Mouse (Mus musculus) C2C12 (cell line): Measurements from ENCODE around the gene 1700123O20Rik. TPM values are rescaled to one million over a fixed set of nuclear protein-coding genes. Genes with fewer than 3 reads are reported as not detected.

ENCODE experiments used
- H3K27me3 ChIP-seq: one replicate; pipeline ENCODE4 v1.6.1; 2011; ENCODE audit not compliant: control insufficient read depth, insufficient read depth, insufficient read length
- H3K36me3 ChIP-seq: one replicate; pipeline ENCODE4 v1.6.1; 2011; ENCODE audit not compliant: control insufficient read depth, insufficient read depth
- H3K4me3 ChIP-seq: one replicate; pipeline ENCODE4 v1.5.1; 2011; ENCODE audit warnings: mild to moderate bottlenecking, control low read depth; ENCODE audit not compliant: poor library complexity, insufficient read depth, severe bottlenecking
- H3K79me2 ChIP-seq: one replicate; pipeline ENCODE4 v1.6.1; 2011; ENCODE audit not compliant: control insufficient read depth, insufficient read depth
- H3K79me3 ChIP-seq: one replicate; pipeline ENCODE4 v1.6.1; 2011; ENCODE audit warnings: low read depth, control low read depth
- H3ac ChIP-seq: one replicate; pipeline ENCODE3; 2011; ENCODE audit warnings: low read depth; ENCODE audit not compliant: control insufficient read depth, insufficient read length
- CEBPB ChIP-seq: IDR thresholded peaks from one replicate; pipeline ENCODE4 v1.6.1; 2011; ENCODE audit warnings: low read depth, mild to moderate bottlenecking, control low read depth, moderate library complexity
- CTCF ChIP-seq: IDR thresholded peaks from one replicate; pipeline ENCODE4 v1.5.1; 2011; ENCODE audit not compliant: control insufficient read depth, insufficient read depth, insufficient read length
- FOSL1 ChIP-seq: IDR thresholded peaks from one replicate; pipeline ENCODE4 v1.8.0; 2011; ENCODE audit warnings: mild to moderate bottlenecking, low read length; ENCODE audit not compliant: poor library complexity, insufficient read depth, severe bottlenecking
- MAX ChIP-seq: IDR thresholded peaks from one replicate; pipeline ENCODE4 v1.6.1; 2011; ENCODE audit warnings: mild to moderate bottlenecking, control low read depth
- MYOD1 ChIP-seq: IDR thresholded peaks from one replicate; pipeline ENCODE4 v1.6.1; 2011; ENCODE audit warnings: low read depth; ENCODE audit not compliant: control insufficient read depth, insufficient read length
- MYOG ChIP-seq: IDR thresholded peaks from one replicate; pipeline ENCODE4 v1.6.1; 2011; ENCODE audit not compliant: control insufficient read depth, insufficient read length; ENCODE audit errors: extremely low read depth
- USF1 ChIP-seq: IDR thresholded peaks from one replicate; pipeline ENCODE4 v1.6.1; 2011; ENCODE audit warnings: low read depth, mild to moderate bottlenecking, control low read depth, moderate library complexity
- polyA plus RNA-seq: library from polyadenylated mRNA; unstranded; fragments of >200 nt; fragmentation: generic; extraction: Trizol; gene quantifications from one replicate; pipeline ENCODE4 v1.2.1, GENCODE M21; 2012; ENCODE audit warnings: missing spikeins

Gene 1700123O20Rik
- polyA plus RNA-seq, 1 experiment, result 40.0 TPM

- H3K79me2 ChIP-seq, result peaks cover 70% of the 10 kb centered on the region
- TF ChIP-seq FOSL1 (no peak), MYOG (no peak), MAX (no peak), MYOD1 (no peak), USF1 (no peak), CTCF (no peak), CEBPB (no peak)
- H3K79me3 ChIP-seq, result peaks cover 53% of the 10 kb centered on the region
- no peaks in the 10 kb centered on the region for H3K27me3 ChIP-seq
- H3K4me3 ChIP-seq, result no peak overlapping the region
- no peak overlapping the region for H3ac ChIP-seq
- H3K36me3 ChIP-seq, result peaks cover 37% of the 10 kb centered on the region
Observed at GRCm38 (mm10) chr14:54682396-54682795, 3.6 kb upstream of the 1700123O20Rik start.

- Histone ChIP-seq H3K36me3 (peaks cover 34% of the 10 kb centered on the region), H3K79me3 (peaks cover 70% of the 10 kb centered on the region), H3K4me3 (peak overlapping the region; percentile 98), H3K79me2 (peaks cover 91% of the 10 kb centered on the region), H3K27me3 (no peaks in the 10 kb centered on the region), H3ac (peak overlapping the region; percentile 63)
- TF ChIP-seq USF1 (no peak), FOSL1 (no peak), CEBPB (no peak)
Observed at GRCm38 (mm10) chr14:54685471-54685870, 545 bp upstream of the 1700123O20Rik start.

- Histone ChIP-seq H3K4me3 (peak within 1 kb of the TSS; percentile 98), H3ac (peak within 1 kb of the TSS; percentile 75), H3K79me2 (peaks cover 80% of the 10 kb centered on the region), H3K79me3 (peaks cover 65% of the 10 kb centered on the region), H3K36me3 (peaks cover 38% of the 10 kb centered on the region), H3K27me3 (no peaks in the 10 kb centered on the region)
- no peak for TF ChIP-seq CTCF
Observed at GRCm38 (mm10) chr14:54686522-54687143, 617 bp downstream of the 1700123O20Rik start, which contains the start of gene Acin1. Gene Acin1 (minus strand): TSS chr14:54686931.

- Histone ChIP-seq H3K4me3 (peak overlapping the region; percentile 98), H3K79me3 (peaks cover 59% of the 10 kb centered on the region), H3K36me3 (peaks cover 33% of the 10 kb centered on the region), H3K79me2 (peaks cover 74% of the 10 kb centered on the region), H3K27me3 (no peaks in the 10 kb centered on the region), H3ac (peak overlapping the region; percentile 57)
- no peak for TF ChIP-seq MYOD1
- no peak for TF ChIP-seq USF1
- TF ChIP-seq CTCF, result no peak
- TF ChIP-seq CEBPB, result no peak
- no peak for TF ChIP-seq FOSL1
- TF ChIP-seq MYOG, result no peak
- no peak for TF ChIP-seq MAX
Observed at GRCm38 (mm10) chr14:54687251-54687650, 1.2 kb downstream of the 1700123O20Rik start.

- TF ChIP-seq USF1 (no peak), MYOG (no peak), MYOD1 (no peak), MAX (no peak), CTCF (no peak), CEBPB (no peak), FOSL1 (no peak)
- no peak overlapping the region for H3ac ChIP-seq
- H3K4me3 ChIP-seq, result no peak overlapping the region
- peaks cover under 1% of the 10 kb centered on the region for H3K79me2 ChIP-seq
- peaks cover 17% of the 10 kb centered on the region for H3K36me3 ChIP-seq
- H3K79me3 ChIP-seq, result peaks cover 2% of the 10 kb centered on the region
- H3K27me3 ChIP-seq, result no peaks in the 10 kb centered on the region
Observed at GRCm38 (mm10) chr14:54695042-54695441, 9.0 kb downstream of the 1700123O20Rik start.

GRCm38 (mm10) chr14:54696752-54697151 is 10.7 kb downstream of the 1700123O20Rik start:
- TF ChIP-seq MAX (no peak), MYOD1 (no peak), USF1 (no peak), CTCF (no peak)
- no peak overlapping the region for H3ac ChIP-seq
- H3K36me3 ChIP-seq, result peaks cover 8% of the 10 kb centered on the region
- H3K27me3 ChIP-seq, result no peaks in the 10 kb centered on the region
- H3K79me2 ChIP-seq, result no peaks in the 10 kb centered on the region
- no peaks in the 10 kb centered on the region for H3K79me3 ChIP-seq
- H3K4me3 ChIP-seq, result no peak overlapping the region

GRCm38 (mm10) chr14:54698733-54699132 is 12.7 kb downstream of the 1700123O20Rik start, which contains the start of gene Gm29776:
Gene Gm29776 (minus strand): TSS chr14:54698833.
- Histone ChIP-seq H3K79me2 (no peaks in the 10 kb centered on the region), H3K4me3 (no peak within 1 kb of the TSS), H3ac (no peak within 1 kb of the TSS), H3K36me3 (no peaks in the 10 kb centered on the region), H3K27me3 (peaks cover 13% of the 10 kb centered on the region), H3K79me3 (no peaks in the 10 kb centered on the region)
- TF ChIP-seq MYOG, result no peak
- TF ChIP-seq CEBPB, result no peak
- no peak for TF ChIP-seq USF1
- TF ChIP-seq CTCF, result no peak
- no peak for TF ChIP-seq MAX
- no peak for TF ChIP-seq MYOD1
- TF ChIP-seq FOSL1, result no peak
